Mouse (Mus musculus): ENCODE measurements around the gene Castor1. TPM values are rescaled to one million over a fixed set of nuclear protein-coding genes. Genes with fewer than 3 reads are reported as not detected.

Castor1 gene
- polyA plus RNA-seq, 1 experiment from 2014 or later = 2.2 TPM

- Histone ChIP-seq H3K27ac (ENCODE audit: low read depth, low read length) (no peak overlapping the region), H3K4me1 (ENCODE audit: control insufficient read depth, insufficient read depth, low read length) (peaks cover 27% of the 10 kb centered on the region)
- ATAC-seq (replicated peaks; ENCODE audit: insufficient number of reproducible peaks, low FRiP score, low TSS enrichment) = no peak
Observed at GRCm38 (mm10) chr11:4264066-4264465, 46.0 kb downstream of the Castor1 start.

DNA sequence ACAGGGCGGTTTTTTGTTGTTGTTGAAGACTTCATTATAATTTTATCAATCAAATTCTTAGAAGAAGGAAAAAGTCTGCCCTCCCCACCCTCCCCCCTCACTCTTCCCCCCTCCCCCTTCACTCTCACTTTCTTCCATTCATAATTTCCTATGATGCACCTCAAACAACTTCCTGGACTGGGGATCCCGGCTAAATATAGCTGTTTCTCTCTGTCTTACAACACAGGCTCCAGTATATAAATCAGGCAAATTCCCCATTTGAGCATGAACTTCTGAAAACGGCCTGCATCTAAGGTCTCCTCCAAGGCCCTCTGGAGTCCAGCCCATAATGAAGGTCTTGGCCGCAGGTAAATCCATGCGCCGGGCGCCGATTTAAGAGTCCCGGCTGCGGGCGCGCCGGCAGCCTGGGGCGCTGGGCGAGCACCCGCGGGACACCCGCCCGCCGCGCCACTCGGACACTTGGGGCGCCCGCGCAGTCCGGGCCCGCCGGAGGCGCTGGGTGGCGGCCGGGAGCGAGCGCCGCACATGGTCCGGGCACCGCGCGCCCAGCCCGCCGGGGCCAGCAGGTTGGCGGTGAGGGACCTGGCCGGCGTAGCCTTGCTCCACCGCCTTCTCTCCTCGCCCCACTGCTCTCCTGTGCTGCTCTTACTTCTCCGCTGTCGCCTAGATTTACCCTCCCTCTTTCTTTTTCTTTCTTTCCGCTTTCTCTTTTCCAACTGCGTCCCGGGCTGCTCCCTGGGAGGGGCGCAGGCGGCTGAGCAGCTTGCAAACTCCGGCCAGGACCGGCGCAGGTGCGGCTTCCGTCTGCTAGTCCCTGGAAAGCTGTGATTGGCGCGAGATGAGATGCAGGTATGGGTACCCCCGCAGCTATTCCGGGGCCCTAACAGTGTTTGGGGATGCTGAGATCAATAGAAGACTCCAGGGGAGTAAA lies 48.5 kb downstream of the Castor1 start:
- 2% methylated on average over 54 of the region's 61 CpGs for WGBS (ENCODE audit: insufficient replicate concordance)
- Histone ChIP-seq H3K27me3 (ENCODE audit: control insufficient read depth, insufficient read depth, low read length) (peaks cover 64% of the 10 kb centered on the region), H3K4me2 (peak overlapping the region; percentile 92), H3K4me3 (ENCODE audit: low read depth, low read length) (peak overlapping the region; percentile 62), H3K36me3 (ENCODE audit: control insufficient read depth, insufficient read depth, low read length) (no peaks in the 10 kb centered on the region), H3K4me1 (ENCODE audit: control insufficient read depth, insufficient read depth, low read length) (peaks cover 21% of the 10 kb centered on the region), H3K9me3 (replicated peaks; ENCODE audit: control insufficient read depth, low read length) (no peaks in the 10 kb centered on the region), H3K27ac (ENCODE audit: low read depth, low read length) (no peak overlapping the region), H3K9ac (ENCODE audit: low read depth, low read length) (peak overlapping the region; percentile 63)
- no peak for ATAC-seq (replicated peaks; ENCODE audit: insufficient number of reproducible peaks, low FRiP score, low TSS enrichment)

More at GRCm38 (mm10) chr11:4264066-4264465, 46.0 kb downstream of the Castor1 start:
- Histone ChIP-seq H3K27me3 (ENCODE audit: control insufficient read depth, insufficient read depth, low read length) (peaks cover 53% of the 10 kb centered on the region), H3K4me2 (no peak overlapping the region), H3K4me3 (ENCODE audit: low read depth, low read length) (no peak overlapping the region), H3K9ac (ENCODE audit: low read depth, low read length) (no peak overlapping the region), H3K36me3 (ENCODE audit: control insufficient read depth, insufficient read depth, low read length) (no peaks in the 10 kb centered on the region), H3K9me3 (replicated peaks; ENCODE audit: control insufficient read depth, low read length) (no peaks in the 10 kb centered on the region)
- WGBS (ENCODE audit: insufficient replicate concordance) = 52% methylated on average over 7 of the region's 7 CpGs

DNA sequence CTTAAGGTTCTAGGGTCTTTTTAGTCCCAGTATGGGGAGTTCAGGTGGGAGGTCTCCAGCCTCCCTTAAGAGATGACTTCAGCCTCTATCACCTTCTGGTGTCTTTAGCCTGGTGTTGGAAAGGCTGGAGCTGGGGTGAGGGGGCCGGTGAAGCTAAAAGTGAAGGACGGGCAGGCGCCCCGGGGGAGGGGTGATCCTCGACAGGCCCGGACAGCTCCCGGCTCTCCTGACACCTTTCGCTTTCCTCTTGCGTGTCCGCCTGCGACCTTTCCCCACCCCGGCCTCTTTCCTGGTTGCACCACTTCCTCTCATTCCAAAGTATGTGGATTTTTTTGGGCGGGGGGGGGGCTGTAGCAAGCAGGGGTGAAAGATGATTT lies 49.2 kb downstream of the Castor1 start:
- H3K27me3 ChIP-seq (ENCODE audit: control insufficient read depth, insufficient read depth, low read length) = peaks cover 64% of the 10 kb centered on the region
- ATAC-seq (replicated peaks; ENCODE audit: insufficient number of reproducible peaks, low FRiP score, low TSS enrichment) = no peak
- H3K36me3 ChIP-seq (ENCODE audit: control insufficient read depth, insufficient read depth, low read length) = no peaks in the 10 kb centered on the region
- H3K27ac ChIP-seq (ENCODE audit: low read depth, low read length) = no peak overlapping the region
- peak overlapping the region; percentile 63 for H3K9ac ChIP-seq (ENCODE audit: low read depth, low read length)
- H3K4me3 ChIP-seq (ENCODE audit: low read depth, low read length) = peak overlapping the region; percentile 62
- under 1% methylated on average over 13 of the region's 13 CpGs for WGBS (ENCODE audit: insufficient replicate concordance)
- H3K9me3 ChIP-seq (replicated peaks; ENCODE audit: control insufficient read depth, low read length) = no peaks in the 10 kb centered on the region
- H3K4me2 ChIP-seq = peak overlapping the region; percentile 92
- peaks cover 15% of the 10 kb centered on the region for H3K4me1 ChIP-seq (ENCODE audit: control insufficient read depth, insufficient read depth, low read length)

GRCm38 (mm10) chr11:4268500-4268899 lies 50.5 kb downstream of the Castor1 start:
- no peak overlapping the region for H3K4me3 ChIP-seq (ENCODE audit: low read depth, low read length)
- 77% methylated on average over 6 of the region's 6 CpGs for WGBS (ENCODE audit: insufficient replicate concordance)
- H3K4me2 ChIP-seq = no peak overlapping the region
- H3K27me3 ChIP-seq (ENCODE audit: control insufficient read depth, insufficient read depth, low read length) = peaks cover 62% of the 10 kb centered on the region
- no peak overlapping the region for H3K9ac ChIP-seq (ENCODE audit: low read depth, low read length)
- H3K36me3 ChIP-seq (ENCODE audit: control insufficient read depth, insufficient read depth, low read length) = no peaks in the 10 kb centered on the region
- H3K4me1 ChIP-seq (ENCODE audit: control insufficient read depth, insufficient read depth, low read length) = peaks cover 6% of the 10 kb centered on the region
- H3K27ac ChIP-seq (ENCODE audit: low read depth, low read length) = no peak overlapping the region
- ATAC-seq (replicated peaks; ENCODE audit: insufficient number of reproducible peaks, low FRiP score, low TSS enrichment) = no peak
- no peaks in the 10 kb centered on the region for H3K9me3 ChIP-seq (replicated peaks; ENCODE audit: control insufficient read depth, low read length)

GRCm38 (mm10) chr11:4270744-4271459 lies 52.9 kb downstream of the Castor1 start:
- Histone ChIP-seq H3K4me3 (ENCODE audit: low read depth, low read length) (no peak overlapping the region), H3K4me1 (ENCODE audit: control insufficient read depth, insufficient read depth, low read length) (peaks cover 6% of the 10 kb centered on the region), H3K36me3 (ENCODE audit: control insufficient read depth, insufficient read depth, low read length) (no peaks in the 10 kb centered on the region), H3K4me2 (no peak overlapping the region), H3K9me3 (replicated peaks; ENCODE audit: control insufficient read depth, low read length) (no peaks in the 10 kb centered on the region), H3K27me3 (ENCODE audit: control insufficient read depth, insufficient read depth, low read length) (peaks cover 40% of the 10 kb centered on the region), H3K9ac (ENCODE audit: low read depth, low read length) (no peak overlapping the region), H3K27ac (ENCODE audit: low read depth, low read length) (no peak overlapping the region)
- no peak for ATAC-seq (replicated peaks; ENCODE audit: insufficient number of reproducible peaks, low FRiP score, low TSS enrichment)
- WGBS (ENCODE audit: insufficient replicate concordance) = 32% methylated on average over 19 of the region's 20 CpGs

DNA sequence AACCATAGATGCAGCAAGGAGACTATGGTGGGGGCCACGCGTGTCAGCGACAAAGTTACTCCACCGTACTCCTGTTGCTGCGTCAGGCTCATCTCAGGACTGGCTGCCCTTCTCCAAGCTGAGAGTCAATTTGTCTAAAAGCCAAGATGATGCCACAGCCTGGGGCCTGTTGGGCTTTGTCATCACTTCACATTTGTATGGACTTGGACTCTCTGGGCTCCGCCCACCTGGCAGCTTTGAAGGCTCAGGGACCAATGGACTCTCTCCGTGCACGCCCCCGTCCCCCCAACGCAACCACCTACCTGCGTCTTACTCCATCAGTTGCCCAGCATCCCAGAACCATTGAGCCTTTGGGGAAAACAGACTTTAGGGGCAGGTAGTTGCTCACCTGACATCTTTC lies 53.5 kb downstream of the Castor1 start:
- Histone ChIP-seq H3K4me2 (no peak overlapping the region), H3K9me3 (replicated peaks; ENCODE audit: control insufficient read depth, low read length) (no peaks in the 10 kb centered on the region), H3K36me3 (ENCODE audit: control insufficient read depth, insufficient read depth, low read length) (no peaks in the 10 kb centered on the region), H3K9ac (ENCODE audit: low read depth, low read length) (no peak overlapping the region), H3K27me3 (ENCODE audit: control insufficient read depth, insufficient read depth, low read length) (peaks cover 36% of the 10 kb centered on the region), H3K27ac (ENCODE audit: low read depth, low read length) (no peak overlapping the region), H3K4me3 (ENCODE audit: low read depth, low read length) (no peak overlapping the region), H3K4me1 (ENCODE audit: control insufficient read depth, insufficient read depth, low read length) (peaks cover 11% of the 10 kb centered on the region)
- WGBS (ENCODE audit: insufficient replicate concordance) = 64% methylated on average over 11 of the region's 11 CpGs
- no peak for ATAC-seq (replicated peaks; ENCODE audit: insufficient number of reproducible peaks, low FRiP score, low TSS enrichment)

Other genes with a start within 250 kb of the Castor1 start
- gene 4930556J24Rik, start 241.4 kb upstream of the Castor1 start, polyA plus RNA-seq (2014; fragmentation: Nextera tagmentation; extraction: Ambion mirVana) = 0.17 and 0.18 TPM in 2 replicates
- gene Gal3st1, start 234.6 kb upstream of the Castor1 start, polyA plus RNA-seq (2014; fragmentation: Nextera tagmentation; extraction: Ambion mirVana) = 0.14 and 0.19 TPM in 2 replicates
- gene Sec14l4, start 186.8 kb upstream of the Castor1 start, polyA plus RNA-seq (2014; fragmentation: Nextera tagmentation; extraction: Ambion mirVana) = not detected in 2 replicates
- gene Sec14l3, start 153.4 kb upstream of the Castor1 start, polyA plus RNA-seq (2014; fragmentation: Nextera tagmentation; extraction: Ambion mirVana) = not detected in 2 replicates
- gene Mtfp1, start 122.8 kb upstream of the Castor1 start, polyA plus RNA-seq (2014; fragmentation: Nextera tagmentation; extraction: Ambion mirVana) = 20.8 and 21.0 TPM in 2 replicates
- gene Sec14l2, start 94.8 kb upstream of the Castor1 start, polyA plus RNA-seq (2014; fragmentation: Nextera tagmentation; extraction: Ambion mirVana) = 0.93 and 1.1 TPM in 2 replicates
- 13.7 and 15.3 TPM in 2 replicates for gene Rnf215, start 83.0 kb upstream of the Castor1 start, polyA plus RNA-seq (2014; fragmentation: Nextera tagmentation; extraction: Ambion mirVana)
- 2.2 and 2.6 TPM in 2 replicates for gene Ccdc157, start 57.9 kb upstream of the Castor1 start, polyA plus RNA-seq (2014; fragmentation: Nextera tagmentation; extraction: Ambion mirVana)
- 44.7 and 47.9 TPM in 2 replicates for gene Sf3a1, start 57.9 kb upstream of the Castor1 start, polyA plus RNA-seq (2014; fragmentation: Nextera tagmentation; extraction: Ambion mirVana)
- gene Tbc1d10a, start 31.4 kb upstream of the Castor1 start, polyA plus RNA-seq (2014; fragmentation: Nextera tagmentation; extraction: Ambion mirVana) = 8.5 and 10.1 TPM in 2 replicates
- gene Osm, start 18.2 kb downstream of the Castor1 start, polyA plus RNA-seq (2014; fragmentation: Nextera tagmentation; extraction: Ambion mirVana) = 0.10 and 0.11 TPM in 2 replicates
- gene Lif, start 39.3 kb downstream of the Castor1 start, polyA plus RNA-seq (2014; fragmentation: Nextera tagmentation; extraction: Ambion mirVana) = 0.06 and 0.11 TPM in 2 replicates
- gene Hormad2, start 222.9 kb downstream of the Castor1 start, polyA plus RNA-seq (2014; fragmentation: Nextera tagmentation; extraction: Ambion mirVana) = 0.44 and 0.82 TPM in 2 replicates